Mouse (Mus musculus) neutrophil, adult 5-6 weeks (primary cell): ENCODE measurements around the gene Ltbp3. TPM values are rescaled to one million over a fixed set of nuclear protein-coding genes. Genes with fewer than 3 reads are reported as not detected.

Experiments used
- ATAC-seq: fragments of 151-379, 151-347 bp; 2 replicates; pipeline ENCODE4 v1.8.0; 2017; ENCODE audit warnings: mild to moderate bottlenecking, moderate TSS enrichment; ENCODE audit not compliant: insufficient number of reproducible peaks, poor library complexity, low FRiP score, severe bottlenecking; ENCODE audit errors: extremely low read depth
- total RNA-seq: library from RNA; stranded (forward); fragments of 200-1000 nt; gene quantifications from 2 replicates; pipeline ENCODE4 v1.2.3, GENCODE M21; 2017

Ltbp3 gene
- total RNA-seq, 1 experiment from 2014 or later: 0.35 TPM

DNA sequence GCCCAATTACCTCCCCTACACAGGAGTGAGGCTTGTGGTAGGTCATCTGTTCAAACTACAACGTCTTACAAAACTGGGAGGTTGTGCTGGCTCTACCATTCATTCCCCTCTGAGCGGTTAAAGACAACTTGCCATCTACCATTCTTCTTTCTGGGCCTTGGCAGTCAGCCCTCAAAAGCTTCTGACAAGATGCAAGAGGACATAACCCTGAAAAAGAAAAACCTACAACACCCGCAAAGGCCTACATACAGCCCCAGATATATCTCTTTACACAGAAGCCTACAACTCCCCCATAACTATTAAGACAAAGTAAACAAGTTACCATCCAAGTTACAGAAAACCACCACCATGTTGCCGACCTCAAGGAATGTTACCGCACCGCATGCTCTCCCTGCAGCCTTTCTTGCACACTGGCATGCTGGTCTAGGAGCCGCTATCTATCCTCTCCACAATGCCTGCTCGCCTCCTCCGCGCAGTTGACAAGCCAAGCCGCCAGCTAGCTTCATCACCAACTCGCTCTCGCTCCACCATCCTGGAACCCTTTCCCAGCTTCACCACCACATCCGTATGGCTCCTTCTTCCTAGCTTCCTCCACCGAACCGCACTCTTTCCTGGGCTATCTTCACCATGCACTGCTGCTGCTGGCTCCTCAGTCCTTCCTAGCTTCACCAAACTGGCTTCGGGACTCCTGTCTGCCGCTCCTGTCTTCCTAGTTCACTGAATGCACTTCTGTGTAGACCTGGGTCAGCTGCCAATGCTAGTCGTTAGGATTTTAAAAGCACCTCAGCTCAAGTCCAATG, 60.1 kb downstream of the Ltbp3 start:
- ATAC-seq: no peak

- no peak for ATAC-seq
These were observed 60.8 kb downstream of the Ltbp3 start for GRCm38 (mm10) chr19:5801432-5801964.

- peak; percentile 62 for ATAC-seq
These were observed 61.5 kb downstream of the Ltbp3 start for GRCm38 (mm10) chr19:5802011-5802786.

DNA sequence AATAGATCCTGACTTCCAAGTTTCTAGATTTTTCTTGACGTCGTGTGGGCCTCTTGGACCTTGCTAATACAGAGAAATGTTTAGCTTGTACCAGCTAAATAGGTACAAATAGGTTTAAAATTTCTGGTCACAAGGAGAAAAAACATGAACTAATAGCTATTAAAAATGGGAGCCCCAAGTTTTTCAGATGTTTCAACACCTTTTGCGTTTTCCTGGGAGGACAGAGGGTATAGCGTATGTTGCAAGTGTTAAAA, 62.0 kb downstream of the Ltbp3 start:
- ATAC-seq: no peak

- peak; percentile 69 for ATAC-seq
These were observed 62.6 kb downstream of the Ltbp3 start for GRCm38 (mm10) chr19:5803041-5803880.

DNA sequence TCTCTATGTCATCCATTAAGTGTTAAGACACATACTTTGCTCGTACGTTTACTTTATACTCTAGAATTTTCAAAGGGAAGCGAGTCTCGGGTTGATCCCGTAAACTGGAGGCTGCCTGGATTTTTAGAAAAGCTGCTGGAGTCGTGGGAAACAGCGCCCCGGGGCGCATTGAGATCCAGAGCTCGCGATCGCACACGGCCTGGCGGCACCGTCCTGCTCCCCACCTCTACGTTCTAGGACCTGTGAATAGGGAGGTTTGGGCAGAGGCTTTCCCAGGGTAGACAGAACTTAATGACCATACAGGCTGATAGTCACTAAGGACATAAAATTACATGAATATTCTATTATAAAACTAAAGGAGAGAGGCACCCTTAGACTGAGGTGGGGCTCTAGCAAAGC, 63.2 kb downstream of the Ltbp3 start:
- no peak for ATAC-seq

- ATAC-seq: no peak
These were observed 63.7 kb downstream of the Ltbp3 start for GRCm38 (mm10) chr19:5804371-5804899.

DNA sequence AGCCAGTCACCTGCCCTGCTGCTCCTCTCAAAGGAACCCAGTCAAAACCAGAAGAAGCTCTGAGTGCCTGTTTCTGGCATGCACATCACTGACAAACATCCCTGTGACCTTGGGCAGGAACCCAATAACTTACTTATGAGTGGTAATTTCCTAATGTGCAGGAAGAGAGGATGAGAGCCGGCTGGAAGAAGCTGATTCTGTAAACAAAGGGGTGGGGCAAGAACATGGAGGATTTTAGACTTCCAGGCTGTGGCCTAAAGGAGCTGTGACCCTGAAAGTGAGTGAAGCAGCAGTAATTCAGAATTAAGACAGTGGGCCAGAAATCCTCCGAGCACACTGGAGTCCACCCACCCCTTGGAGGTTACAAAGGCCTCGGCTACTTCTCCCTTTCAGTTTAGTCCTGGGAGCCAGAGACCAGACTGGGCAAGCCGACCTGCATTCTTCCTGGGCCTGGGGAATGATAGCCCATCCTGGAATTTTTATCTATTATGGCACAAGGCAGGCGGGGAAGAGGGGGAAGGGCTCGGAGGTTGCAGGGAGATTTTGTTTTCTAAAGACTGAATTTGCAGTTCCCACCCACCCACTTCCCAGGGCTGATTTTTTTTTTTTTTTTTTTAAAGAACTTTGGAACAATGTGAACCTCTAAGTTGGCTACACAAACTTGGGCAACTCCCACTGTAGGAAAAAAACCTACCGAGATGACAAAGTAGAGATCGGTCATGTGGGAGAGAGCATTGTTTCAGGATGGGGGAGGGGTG, 65.5 kb downstream of the Ltbp3 start:
- no peak for ATAC-seq

DNA sequence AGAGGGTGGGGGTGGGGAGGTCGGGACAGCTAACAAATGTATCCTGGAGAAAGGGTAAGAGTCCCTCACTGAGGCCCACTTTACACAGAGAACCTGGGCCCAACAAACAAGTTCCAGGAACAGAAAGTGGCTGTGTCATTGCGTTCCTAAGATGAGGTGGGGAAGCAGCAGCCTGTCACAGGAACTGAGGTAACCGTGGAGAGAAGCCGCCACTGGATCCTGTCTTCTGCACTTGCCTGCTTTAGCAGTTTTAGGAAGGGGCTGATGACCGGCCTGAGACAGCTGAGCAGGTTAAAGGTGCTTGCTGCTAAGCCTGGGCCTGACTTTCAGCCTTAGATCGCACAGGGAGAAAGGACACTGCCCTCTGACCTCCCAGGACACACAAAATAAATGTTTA, 66.1 kb downstream of the Ltbp3 start:
- peak; percentile 13; the same call in 1 of the 2 replicates for ATAC-seq

DNA sequence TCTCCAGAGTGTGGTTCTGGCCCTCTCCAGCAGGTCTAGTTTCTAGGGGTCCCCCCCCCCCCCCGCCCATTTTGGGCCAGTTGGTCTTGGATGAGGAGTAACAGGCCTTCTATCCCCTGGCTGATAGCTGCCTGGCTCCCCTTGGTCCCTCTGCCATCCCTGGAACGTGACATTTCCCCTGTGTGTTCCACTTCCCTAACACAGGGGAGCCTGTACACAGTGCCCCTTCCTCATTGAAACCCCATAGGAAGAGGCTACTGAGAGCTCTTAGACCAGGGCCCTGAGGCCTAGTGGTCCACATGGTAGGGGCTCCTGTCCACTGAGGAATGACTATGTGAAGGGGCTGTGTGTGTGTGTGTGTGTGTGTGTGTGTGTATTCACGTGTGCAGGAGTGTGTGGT, 67.0 kb downstream of the Ltbp3 start:
- ATAC-seq: no peak

Other genes with a start within 250 kb of the Ltbp3 start
- 0.86 and 5.0 TPM in 2 replicates for gene 1700020D05Rik, start 237.1 kb upstream of the Ltbp3 start, total RNA-seq
- gene Snx32, start 230.4 kb upstream of the Ltbp3 start, total RNA-seq: 7.4 and 11.3 TPM in 2 replicates
- 0.23 and 0.25 TPM in 2 replicates for gene Ovol1, start 180.3 kb upstream of the Ltbp3 start, total RNA-seq
- 14.6 and 18.0 TPM in 2 replicates for gene Ap5b1, start 172.9 kb upstream of the Ltbp3 start, total RNA-seq
- gene Rnaseh2c, start 139.0 kb upstream of the Ltbp3 start, total RNA-seq: 50.5 and 64.0 TPM in 2 replicates
- gene Kat5, start 130.7 kb upstream of the Ltbp3 start, total RNA-seq: 77.8 and 89.0 TPM in 2 replicates
- 143 and 145 TPM in 2 replicates for gene Rela, start 103.4 kb upstream of the Ltbp3 start, total RNA-seq
- 199 and 249 TPM in 2 replicates for gene Sipa1, start 77.2 kb upstream of the Ltbp3 start, total RNA-seq
- gene Map3k11, start 52.2 kb upstream of the Ltbp3 start, total RNA-seq: 64.1 and 65.3 TPM in 2 replicates
- gene Pcnx3, start 52.0 kb upstream of the Ltbp3 start, total RNA-seq: 58.3 and 60.2 TPM in 2 replicates
- 1.7 and 2.3 TPM in 2 replicates for gene Kcnk7, start 36.5 kb upstream of the Ltbp3 start, total RNA-seq
- 88.8 and 91.8 TPM in 2 replicates for gene Ehbp1l1, start 14.6 kb upstream of the Ltbp3 start, total RNA-seq
- gene Fam89b, start 11.3 kb upstream of the Ltbp3 start, total RNA-seq: 21.1 and 24.4 TPM in 2 replicates
- 35.9 and 44.0 TPM in 2 replicates for gene Scyl1, start 30.5 kb downstream of the Ltbp3 start, total RNA-seq
- gene Frmd8, start 134.4 kb downstream of the Ltbp3 start, total RNA-seq: 32.9 and 38.6 TPM in 2 replicates
- gene Slc25a45, start 136.9 kb downstream of the Ltbp3 start, total RNA-seq: 56.6 and 64.7 TPM in 2 replicates
- 1.4 and 1.5 TPM in 2 replicates for gene Tigd3, start 153.2 kb downstream of the Ltbp3 start, total RNA-seq
- 80.0 and 104 TPM in 2 replicates for gene Dpf2, start 172.1 kb downstream of the Ltbp3 start, total RNA-seq
- gene Cdc42ep2, start 183.9 kb downstream of the Ltbp3 start, total RNA-seq: 3.8 and 4.8 TPM in 2 replicates
- gene Pola2, start 223.3 kb downstream of the Ltbp3 start, total RNA-seq: 32.8 and 36.8 TPM in 2 replicates
- 0.47 and 1.1 TPM in 2 replicates for gene Slc22a20, start 245.2 kb downstream of the Ltbp3 start, total RNA-seq